Mouse (Mus musculus) lung, adult 2 months (tissue): ENCODE measurements around the gene Olfr312. TPM values are rescaled to one million over a fixed set of nuclear protein-coding genes. Genes with fewer than 3 reads are reported as not detected.
"Not testable (repeated sequence)": the region's sequence is repeated elsewhere in the genome, so short reads cannot be mapped to it uniquely, and the experiment has no call there.

Experiments
- DNase-seq: peaks from one replicate; pipeline ENCODE4 v3.0.0; 2022
- H3K4me1 ChIP-seq: fragments of 200-500 bp; 2 replicates; pipeline ENCODE4 v1.6.1; 2011; ENCODE audit warnings: low read length; ENCODE audit not compliant: control insufficient read depth, insufficient read depth
- H3K4me3 ChIP-seq: fragments of 200-500 bp; replicated peaks from 2 replicates; pipeline ENCODE3; 2011; ENCODE audit warnings: low read depth, mild to moderate bottlenecking, control low read depth, low read length; ENCODE audit errors: extremely low read depth
- CTCF ChIP-seq: fragments of 200-500 bp; IDR thresholded peaks from 2 replicates; pipeline ENCODE4 v1.5.1; 2011; ENCODE audit warnings: mild to moderate bottlenecking, low read length, control low read depth; ENCODE audit not compliant: insufficient read depth
- POLR2A ChIP-seq: fragments of 200-500 bp; IDR thresholded peaks from 2 replicates; pipeline ENCODE4 v1.6.1; 2011; ENCODE audit warnings: low read depth, mild to moderate bottlenecking, control low read depth, low read length, borderline replicate concordance; ENCODE audit errors: extremely low read depth
- WGBS: fragments of 180-500 bp; shearing (Covaris S2); methylation state at CpG from one replicate; pipeline ENCODE4 v1.1.7; 2018; 5-methylcytosine and 5-hydroxymethylcytosine counted together
- polyA plus RNA-seq: library from polyadenylated mRNA; depleted of rRNA; stranded (reverse); fragments of >200 nt; gene quantifications from 2 replicates; pipeline ENCODE4 v1.2.3, GENCODE M21; 2012

Gene Olfr312
- polyA plus RNA-seq, 1 experiment = not detected

DNA sequence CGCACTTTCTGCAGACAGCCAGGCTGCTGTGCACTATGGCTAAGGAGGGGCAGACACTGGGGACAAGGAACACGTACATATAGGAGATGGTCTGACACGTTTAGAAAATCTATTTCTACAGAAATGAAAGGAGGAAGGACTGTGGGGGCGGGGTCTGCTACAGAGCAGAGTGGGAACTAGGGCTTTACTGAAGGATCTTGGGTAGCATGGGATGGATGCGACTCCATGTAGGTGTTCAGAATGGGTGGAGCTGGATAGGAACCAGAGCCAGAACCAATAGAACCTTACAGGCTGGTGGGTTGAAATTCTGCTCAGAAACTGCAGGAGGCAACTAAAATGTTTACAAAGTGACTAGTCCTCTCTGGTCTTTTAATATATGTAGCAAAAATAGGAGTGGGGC is 29.3 kb upstream of the Olfr312 start:
- H3K4me3 ChIP-seq = no peak overlapping the region
- WGBS = 70% methylated on average over 5 of the region's 5 CpGs
- H3K4me1 ChIP-seq = no peaks in the 10 kb centered on the region
- TF ChIP-seq POLR2A (no peak), CTCF (no peak)
- no peak for DNase-seq

DNA sequence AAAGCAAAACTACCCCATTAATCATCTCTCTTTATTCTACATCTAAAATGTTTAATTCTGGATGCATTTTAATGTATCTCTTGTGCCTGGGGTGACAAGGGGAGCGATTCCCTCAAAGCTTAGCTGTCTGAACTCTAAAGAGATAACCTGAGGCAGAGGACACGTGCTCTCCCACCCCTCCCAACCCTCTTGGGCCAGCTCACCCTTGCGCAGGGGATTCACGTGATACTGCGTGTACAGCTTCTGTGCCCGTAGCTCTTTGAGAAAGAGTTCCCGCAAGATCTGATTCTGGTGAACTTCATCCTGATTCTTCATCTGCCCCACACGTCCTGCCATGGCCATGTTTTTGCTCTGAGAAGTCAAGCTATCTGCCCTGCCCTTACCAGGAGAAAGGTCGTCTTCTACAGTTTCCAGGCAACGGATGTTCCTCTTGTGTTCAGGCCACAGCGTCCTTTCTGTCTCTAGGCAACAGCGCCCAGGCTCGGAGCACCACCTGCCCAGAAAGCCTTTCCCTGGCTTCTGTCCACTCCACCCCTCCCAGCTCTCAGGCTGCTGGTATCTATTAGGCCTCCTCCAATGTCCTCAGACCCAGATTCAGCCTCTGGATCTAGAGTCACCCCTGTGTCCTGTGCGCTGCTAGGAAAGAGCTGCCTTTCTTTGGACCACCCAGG is 27.3 kb upstream of the Olfr312 start, which contains the start of gene Fam183b:
Gene Fam183b (minus strand): TSS at position 403 of the 671 bp plus-strand sequence.
- H3K4me1 ChIP-seq = no peaks in the 10 kb centered on the region
- no peak for DNase-seq
- H3K4me3 ChIP-seq = no peak within 1 kb of the TSS
- 22% methylated on average over 14 of the region's 14 CpGs for WGBS
- TF ChIP-seq CTCF = no peak
- no peak for TF ChIP-seq POLR2A

DNA sequence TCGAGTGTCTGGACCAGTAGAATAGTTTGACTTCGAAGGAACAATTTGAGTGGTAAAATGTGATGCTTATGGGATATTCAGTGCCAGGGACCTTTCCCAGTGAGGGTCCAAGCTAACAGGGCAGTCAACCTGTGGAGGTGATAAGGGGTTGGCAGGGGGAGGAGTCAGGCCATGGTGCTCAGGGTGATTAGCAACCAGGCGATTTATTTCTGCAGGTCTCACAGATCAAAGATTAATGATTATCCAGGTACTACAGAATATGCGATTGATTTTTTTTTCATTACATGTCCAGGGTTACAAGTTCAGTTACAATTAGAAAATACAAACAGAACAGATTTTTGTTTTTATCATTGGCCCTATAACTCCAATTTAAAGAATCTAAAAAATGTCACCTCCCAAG is 25.2 kb upstream of the Olfr312 start:
- TF ChIP-seq CTCF = no peak
- no peak for TF ChIP-seq POLR2A
- WGBS = 48% methylated on average over 4 of the region's 4 CpGs
- H3K4me3 ChIP-seq = no peak overlapping the region
- no peak for DNase-seq
- H3K4me1 ChIP-seq = no peaks in the 10 kb centered on the region

DNA sequence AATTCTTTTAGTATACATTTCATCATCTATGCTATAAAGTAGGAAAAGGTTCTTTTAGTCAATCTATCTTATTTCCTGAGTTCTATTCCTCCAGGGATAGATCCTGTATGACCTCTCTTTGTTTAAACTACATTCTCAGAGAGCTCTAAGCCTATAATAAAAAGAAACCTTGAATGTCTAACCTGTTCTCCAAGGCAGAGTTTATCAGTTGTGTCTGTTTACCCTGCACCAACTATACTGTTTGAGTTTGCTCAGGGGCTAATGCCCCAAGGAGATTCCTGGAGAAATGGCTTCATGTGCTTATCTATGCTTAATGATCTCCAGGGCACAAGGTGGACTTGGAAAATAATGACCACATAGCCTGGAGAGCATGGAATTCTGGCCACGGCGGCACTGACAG is 24.6 kb upstream of the Olfr312 start:
- H3K4me1 ChIP-seq = no peaks in the 10 kb centered on the region
- 26% methylated on average over 2 of the region's 2 CpGs for WGBS
- TF ChIP-seq POLR2A = no peak
- no peak for TF ChIP-seq CTCF
- no peak overlapping the region for H3K4me3 ChIP-seq
- DNase-seq = no peak

DNA sequence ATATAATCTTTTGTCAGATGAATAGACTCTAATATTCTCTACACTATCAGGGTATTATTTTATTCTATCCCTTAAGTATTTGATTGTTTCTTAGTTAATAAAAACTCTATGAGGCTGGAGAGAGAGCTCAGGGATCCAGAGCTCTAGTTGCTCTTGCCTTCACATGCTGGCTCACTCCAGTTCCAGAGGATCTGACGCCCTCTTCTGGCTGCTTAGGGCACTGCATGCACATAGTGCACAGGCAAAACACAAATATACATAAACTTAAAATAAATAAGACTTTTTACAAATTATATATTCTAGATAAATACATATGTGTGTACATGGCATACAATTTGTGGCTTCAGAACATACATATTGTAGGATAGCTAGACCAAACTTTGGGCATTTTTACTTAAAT is 17.0 kb upstream of the Olfr312 start:
- no peaks in the 10 kb centered on the region for H3K4me1 ChIP-seq
- WGBS = 0% methylated on average over 1 of the region's 1 CpGs
- H3K4me3 ChIP-seq = no peak overlapping the region
- TF ChIP-seq CTCF (no peak), POLR2A (no peak)
- DNase-seq = no peak

DNA sequence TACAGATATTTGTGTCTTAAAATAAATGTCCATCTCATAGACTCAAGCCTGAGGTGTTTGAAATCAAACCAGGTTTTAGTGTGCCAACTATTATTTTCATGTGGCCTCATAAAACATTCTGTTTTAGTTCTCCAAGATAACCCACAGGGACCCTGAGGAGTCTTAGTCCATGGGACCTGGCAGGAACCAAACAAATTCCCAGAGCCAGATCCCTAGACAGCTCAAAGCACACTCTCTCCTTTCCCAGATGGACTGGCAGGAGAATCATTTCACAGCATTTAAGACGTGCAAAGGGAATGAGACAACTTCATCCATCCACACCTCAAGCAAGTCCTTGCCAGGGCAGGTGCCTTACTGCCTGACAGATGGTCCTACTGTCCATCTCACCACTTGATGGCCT is 14.3 kb upstream of the Olfr312 start, which contains the start of gene Olfr313:
Gene Olfr313 (plus strand): TSS at position 301 of the 400 bp plus-strand sequence.
- 41% methylated on average over 1 of the region's 1 CpGs for WGBS
- not testable (repeated sequence) for DNase-seq, H3K4me1 ChIP-seq, H3K4me3 ChIP-seq

DNA sequence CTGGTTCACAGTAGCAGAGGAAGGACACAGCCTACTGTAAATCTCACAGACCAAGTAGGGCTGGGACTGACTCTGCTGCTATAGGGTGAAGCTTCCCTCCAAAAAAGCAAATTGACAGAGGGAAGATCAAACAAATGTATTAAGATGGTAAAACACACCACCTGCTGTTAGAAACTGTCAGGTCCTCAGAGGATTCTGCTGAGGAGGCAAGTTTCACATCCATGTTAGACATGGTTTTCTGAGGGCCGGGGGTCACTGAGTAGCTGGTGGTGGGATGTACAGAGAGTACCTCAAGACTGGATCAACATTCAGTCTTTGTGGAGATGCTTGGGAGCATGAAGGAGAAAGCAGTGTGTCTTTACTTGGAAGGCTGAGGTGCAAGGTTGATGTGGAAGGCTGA is 13.4 kb upstream of the Olfr312 start:
- no peak overlapping the region for H3K4me3 ChIP-seq
- no peak for DNase-seq

DNA sequence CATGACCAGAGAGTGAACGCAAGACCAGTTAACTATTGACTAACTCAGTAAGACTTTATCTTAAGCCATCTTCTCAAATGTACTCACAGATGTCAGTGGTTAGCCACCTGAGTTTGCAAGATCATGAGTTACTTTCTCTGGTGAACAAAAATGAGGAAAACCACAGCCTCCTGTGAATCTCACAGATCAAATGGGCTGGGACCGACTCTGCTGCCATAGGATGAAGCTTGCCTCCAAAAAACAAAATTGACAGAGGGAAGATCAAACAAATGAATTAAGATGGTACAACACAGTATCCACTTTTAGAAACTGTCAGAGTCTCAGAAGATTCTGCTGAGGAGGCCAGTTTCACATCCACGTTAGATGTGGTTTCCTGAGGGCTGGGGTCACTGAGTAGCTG is 727 bp downstream of the Olfr312 start:
- Histone ChIP-seq H3K4me3 (no peak overlapping the region), H3K4me1 (no peaks in the 10 kb centered on the region)
- DNase-seq = no peak
- 70% methylated on average over 3 of the region's 3 CpGs for WGBS
- TF ChIP-seq CTCF = no peak
- TF ChIP-seq POLR2A = no peak

More for the DNA sequence above, 13.4 kb upstream of the Olfr312 start:
- TF ChIP-seq POLR2A (no peak), CTCF (no peak)
- 83% methylated on average over 1 of the region's 1 CpGs for WGBS
- H3K4me1 ChIP-seq = no peaks in the 10 kb centered on the region

DNA sequence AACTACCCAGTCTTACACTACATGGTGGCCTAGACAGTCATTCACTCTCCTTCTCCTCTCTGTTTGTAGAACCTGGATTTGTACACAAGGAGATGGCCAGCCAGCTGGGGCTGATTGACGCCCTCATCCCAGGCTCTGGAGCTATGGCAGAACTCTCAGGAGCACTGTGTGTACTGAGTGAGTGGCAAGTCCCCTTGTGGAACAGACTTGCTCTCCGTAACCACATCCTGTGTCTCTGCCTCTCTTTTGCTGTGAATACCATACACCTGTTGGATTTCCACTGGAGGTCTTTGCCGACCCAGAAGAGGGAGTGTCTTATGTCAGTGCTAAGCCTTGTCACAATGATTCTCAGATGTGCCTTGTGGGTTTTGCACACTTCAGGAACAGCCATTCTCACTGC is 3.5 kb downstream of the Olfr312 start:
- not testable (repeated sequence) for DNase-seq, H3K4me3 ChIP-seq, H3K4me1 ChIP-seq
- WGBS = 51% methylated on average over 3 of the region's 3 CpGs

DNA sequence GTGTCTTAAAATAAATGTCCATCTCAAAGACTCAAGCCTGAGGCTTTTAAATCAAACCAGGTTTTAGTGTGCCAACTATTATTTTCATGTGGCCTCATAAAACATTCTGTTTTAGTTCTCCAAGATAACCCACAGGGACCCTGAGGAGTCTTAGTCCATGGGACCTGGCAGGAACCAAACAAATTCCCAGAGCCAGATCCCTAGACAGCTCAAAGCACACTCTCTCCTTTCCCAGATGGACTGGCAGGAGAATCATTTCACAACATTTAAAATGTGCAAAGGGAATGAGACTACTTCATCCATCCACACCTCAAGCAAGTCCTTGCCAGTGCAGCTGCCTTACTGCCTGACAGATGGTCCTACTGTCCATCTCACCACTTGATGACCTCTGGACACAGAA is 9.9 kb downstream of the Olfr312 start, which contains the start of gene Olfr311:
Gene Olfr311 (plus strand): TSS at position 301 of the 400 bp plus-strand sequence.
- not testable (repeated sequence) for H3K4me3 ChIP-seq, H3K4me1 ChIP-seq, DNase-seq
